Mouse (Mus musculus): ENCODE data around the gene Klhl8.

The Klhl8 gene

DNA sequence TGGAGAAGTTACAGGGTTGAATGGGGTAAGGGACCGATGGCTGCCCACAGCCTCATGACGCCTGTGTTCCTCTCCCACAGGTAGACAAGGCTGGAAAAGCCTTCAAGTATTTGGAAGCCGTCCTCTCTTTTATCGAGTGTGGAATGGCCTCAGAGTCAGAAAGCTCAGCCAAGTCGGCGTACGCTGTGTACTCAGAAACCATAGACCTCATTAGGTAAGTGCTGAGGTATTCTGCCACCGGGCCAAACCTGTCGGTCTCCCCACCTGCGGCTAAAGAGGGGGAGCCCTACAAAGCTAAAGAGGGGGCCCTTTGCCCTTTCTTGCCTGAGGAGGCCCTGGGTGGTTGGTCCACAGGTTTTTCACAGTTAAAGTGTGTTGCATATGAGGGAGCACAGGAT lies 64.9 kb downstream of the Klhl8 start:
- no peak for DNase-seq (ENCODE audit: low spot score)

DNA sequence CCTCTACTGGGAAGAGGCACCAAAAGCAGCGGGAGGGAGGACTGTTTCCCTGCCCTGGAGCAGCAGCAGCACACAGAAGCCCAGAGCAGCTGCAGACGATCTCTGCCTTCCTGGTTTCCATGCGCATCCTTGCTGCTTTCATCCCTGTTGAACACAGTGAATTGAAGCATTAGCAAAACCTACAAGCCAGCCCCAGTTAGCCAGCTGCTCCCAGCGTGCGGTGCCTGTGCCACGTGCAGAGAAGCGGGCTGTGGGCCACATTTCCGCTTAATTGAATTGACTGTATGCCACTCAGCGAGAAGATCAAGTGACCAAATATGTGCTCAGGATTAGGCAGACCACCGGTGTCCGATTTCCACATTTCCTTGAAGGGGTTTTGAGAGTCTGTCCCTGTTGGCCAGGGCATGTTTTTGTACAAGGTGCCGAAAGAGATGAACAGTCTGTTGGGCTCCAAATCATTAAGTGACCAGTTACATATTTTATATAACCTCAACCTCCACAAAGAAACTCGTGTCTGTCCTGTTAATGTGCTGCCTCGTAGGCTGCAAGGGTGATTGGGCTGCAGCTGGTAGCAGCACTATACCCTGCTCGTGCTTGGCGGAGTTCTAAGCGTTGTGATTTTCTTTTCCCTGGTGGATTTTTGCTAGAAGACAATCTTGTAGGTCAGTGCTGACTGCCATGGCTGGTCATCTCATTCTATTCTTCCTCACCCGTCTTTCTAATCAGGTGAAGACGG lies 65.5 kb downstream of the Klhl8 start:
- no peak for DNase-seq (ENCODE audit: low spot score)

DNA sequence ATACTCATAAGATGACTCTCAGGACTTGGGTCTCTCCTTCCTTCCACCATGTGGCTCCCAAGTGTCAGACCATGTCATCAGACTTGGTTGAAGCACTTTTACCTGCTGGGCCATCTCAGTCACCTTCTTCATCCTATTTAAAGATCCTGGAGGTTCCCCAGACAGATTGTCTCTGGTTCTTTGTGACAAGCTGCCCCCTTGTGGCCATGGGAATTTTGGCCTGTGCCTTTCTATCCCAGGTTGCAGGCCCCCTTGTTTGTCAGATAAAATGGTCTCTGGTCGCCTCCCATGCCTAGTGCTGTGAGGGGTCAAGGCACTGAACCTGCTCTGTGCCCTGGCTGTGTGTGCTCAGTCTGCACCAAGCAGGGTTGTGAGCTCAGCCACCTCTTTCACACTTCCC lies 67.1 kb downstream of the Klhl8 start:
- DNase-seq (ENCODE audit: low spot score), result peak; percentile 41

DNA sequence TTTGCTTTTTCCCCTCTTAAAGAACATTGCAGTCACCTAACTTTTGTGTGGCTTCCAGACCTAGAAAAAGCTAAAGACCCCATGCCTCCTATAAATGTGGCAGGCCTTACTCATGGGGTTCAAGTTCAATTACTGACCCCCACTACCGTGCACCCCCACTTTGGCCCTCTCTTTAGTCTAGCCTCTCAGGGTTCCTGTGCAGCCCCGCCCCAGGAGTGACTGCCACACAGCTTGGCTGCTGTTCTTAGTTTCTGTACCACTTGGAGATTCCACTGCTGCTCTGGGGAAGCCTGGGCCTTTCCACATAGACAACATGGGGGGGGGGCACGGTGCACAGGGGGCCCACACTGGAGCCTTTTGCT lies 71.8 kb downstream of the Klhl8 start:
- no peak for DNase-seq (ENCODE audit: low spot score)

DNA sequence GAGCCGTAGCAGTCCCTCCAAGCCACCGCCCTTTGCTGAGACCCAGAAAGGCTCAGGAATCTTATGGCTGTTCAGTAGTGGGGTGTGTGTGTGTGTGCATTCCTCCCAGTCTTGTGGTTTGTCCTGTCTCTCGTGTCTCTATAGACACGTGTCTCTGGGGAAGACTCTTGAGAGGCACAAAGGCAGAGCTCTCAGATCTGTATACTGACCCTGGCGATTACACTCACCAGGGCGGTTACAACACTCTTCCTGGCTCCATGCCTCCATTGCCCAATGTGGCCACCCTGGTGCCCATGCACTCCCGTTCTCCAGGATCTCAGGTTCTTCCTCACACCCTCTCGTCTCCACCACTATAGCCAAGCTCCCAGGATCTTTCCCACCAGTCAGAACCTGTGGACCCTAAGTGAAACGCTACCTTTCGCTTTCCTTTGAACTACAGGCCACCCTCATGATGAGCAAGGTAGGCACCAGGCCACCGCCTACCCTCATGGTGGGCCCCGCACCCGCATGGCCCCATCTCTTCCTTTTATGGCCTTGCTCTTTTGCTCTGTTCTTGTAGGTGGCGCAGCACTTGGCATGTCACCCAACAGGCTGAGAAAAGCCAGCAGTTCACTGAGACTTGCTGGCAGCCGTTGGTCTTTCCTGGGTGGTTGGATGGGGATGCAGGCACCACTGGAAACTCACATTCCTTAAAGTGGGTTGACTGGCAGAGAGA lies 72.4 kb downstream of the Klhl8 start:
- no peak for DNase-seq (ENCODE audit: low spot score)

DNA sequence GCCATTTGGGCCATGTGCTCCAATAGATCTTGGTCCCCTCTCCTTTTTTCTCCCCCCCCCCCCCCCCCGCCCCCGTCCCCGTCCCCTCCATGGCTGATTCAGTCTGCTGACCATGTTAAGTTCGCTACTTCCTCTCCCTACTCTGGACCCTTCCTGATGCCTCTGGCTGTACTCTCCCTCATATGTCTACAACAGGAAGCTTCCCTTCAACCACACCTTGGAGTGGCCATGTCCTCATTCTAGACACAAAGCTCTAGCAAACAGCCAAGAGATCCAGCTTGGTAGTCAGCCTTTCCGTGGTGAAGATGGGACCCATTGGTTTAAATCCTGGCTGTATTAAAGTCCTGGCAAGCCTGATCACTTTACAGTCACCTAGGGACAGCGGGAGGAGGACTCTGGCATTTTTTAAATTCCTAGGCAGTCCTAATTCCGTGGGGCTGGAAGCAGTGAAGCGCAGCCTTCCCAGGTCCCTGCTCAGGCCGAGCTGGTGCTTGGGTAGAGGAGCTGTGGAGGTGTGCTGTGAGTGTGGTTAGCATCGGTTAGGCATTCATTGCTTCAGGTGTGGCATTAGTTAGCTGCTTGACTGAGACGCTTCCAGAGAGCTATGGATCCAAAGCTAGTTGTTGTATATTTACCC lies 74.8 kb downstream of the Klhl8 start:
- no peak for DNase-seq (ENCODE audit: low spot score)

DNA sequence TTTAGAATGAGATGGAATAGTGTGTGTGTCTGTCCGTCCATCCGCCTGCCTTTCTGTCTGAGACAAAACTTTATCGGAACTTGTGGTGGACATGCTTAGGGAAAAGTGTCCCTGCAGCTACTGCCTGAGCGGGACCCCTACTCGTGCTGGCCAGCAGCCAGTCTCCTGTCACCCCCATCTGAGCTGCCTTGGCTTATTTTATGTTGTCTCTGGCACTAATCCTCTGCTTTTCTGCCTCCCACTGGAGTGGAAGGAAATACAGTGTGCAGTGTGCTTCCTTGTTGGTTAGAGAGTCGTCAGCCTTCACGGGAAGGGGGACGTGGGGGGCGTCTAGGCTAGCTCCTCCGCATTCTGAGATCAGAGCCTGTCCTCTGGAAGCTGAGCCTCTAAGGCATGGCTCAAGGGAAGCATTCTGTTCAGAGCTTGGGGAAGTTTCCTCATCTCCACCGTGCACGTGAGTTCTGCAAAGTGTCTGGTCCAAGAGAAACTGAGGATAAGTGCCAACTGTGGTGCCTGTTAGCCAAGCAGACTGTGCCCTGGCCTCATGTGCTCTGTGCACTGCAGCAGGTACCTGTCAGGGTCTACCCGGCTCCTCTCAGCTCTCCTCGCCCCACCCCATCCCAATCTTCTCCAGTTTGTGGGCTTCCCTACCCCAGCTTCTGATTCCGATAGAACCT lies 75.5 kb downstream of the Klhl8 start:
- DNase-seq (ENCODE audit: low spot score), result no peak

DNA sequence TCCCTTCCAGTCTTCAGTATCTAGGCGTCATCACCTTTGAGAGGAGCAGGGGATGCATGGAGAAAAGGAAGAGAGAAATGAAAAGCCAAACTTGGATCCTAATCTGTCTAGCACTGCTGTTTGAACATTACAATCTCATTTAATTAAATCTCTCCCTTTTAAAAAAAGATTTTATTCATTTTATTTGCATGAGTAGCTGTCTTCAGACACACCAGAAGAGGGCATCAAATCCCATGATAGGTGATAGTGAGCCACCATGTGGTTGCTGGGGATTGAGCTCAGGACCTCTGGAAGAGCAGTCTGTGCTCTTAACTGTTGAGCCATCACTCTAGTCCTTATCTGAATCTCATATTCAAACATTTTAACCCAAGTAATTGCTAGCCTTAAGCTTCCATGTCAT lies 80.2 kb downstream of the Klhl8 start:
- no peak for DNase-seq (ENCODE audit: low spot score)

DNA sequence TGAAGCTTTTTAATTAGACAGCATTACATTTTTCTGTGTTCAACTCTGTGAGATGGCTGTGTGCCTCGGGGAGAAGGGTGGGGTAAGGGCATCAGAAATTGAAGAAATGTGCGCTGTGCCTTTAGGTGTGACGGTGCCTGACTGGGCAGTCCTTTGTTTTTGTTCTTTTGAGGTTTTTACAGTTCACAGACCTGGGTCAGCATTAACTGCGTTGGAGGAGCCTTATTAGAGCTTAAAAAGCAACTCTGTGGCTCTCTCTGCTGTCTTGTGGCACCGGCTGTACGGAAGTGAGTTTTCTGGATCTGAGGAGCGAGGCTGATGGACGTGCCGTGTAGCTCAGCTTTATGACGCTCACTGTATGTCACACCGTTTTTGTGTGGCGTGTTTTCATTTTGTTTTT lies 81.9 kb downstream of the Klhl8 start:
- DNase-seq (ENCODE audit: low spot score), result no peak

DNA sequence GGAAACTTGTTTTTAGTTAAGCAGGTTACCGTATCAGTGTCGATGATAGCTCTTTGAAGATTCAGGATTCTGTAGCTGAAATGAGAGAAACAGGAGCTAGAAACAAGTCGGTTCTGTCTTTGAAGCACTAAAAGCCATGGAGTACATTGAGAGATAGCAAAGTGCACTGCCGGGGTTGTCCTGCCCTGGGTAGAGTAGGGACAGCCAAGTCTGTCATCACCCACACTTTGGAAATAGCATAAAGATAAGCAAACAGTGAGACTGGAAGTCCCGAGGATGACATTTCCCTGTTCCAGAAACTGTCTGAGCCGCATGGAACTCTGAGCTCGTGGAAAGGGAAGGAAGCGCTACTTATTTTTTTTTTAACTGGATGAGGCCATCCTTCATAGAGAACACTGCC lies 82.3 kb downstream of the Klhl8 start:
- no peak for DNase-seq (ENCODE audit: low spot score)

DNA sequence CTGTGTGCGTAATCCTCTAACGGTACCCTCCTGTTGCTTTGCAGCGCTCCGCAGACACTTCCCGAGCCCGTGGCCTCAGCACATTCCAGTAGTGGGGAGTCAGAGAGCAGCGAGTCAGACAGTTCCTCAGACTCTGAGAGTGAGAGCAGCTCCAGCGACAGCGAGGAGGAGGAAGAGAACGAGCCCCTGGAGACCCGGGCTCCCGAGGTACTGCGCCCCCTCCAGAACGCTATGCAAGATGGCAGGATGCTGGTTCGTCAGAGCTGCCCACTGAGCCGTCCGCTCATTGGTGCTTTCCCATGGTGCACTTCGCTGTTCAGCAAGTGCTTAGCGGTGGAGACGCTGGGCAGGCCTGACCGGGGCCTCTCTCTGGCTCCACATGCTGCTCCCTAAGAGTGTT lies 82.8 kb downstream of the Klhl8 start:
- DNase-seq (ENCODE audit: low spot score), result no peak

DNA sequence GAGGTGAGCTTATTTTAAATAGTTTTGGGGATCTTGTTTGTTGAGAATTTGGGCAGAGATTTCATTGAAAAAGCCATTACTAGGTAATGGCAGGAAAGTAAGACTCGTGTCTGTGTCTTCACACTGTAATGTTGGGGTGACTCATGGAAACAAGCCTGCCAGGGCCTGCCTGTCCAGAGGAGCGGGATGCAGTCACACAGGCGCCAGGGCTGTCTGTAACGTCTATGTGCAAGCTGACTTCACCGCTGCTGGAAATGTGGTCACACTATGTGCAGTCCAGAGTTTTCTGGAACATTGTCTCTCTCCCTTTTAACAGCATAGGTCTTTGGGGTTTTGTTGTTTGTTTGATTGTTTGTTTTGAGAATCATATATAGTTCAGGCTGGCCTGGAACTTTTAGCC lies 88.1 kb downstream of the Klhl8 start:
- DNase-seq (ENCODE audit: low spot score), result no peak

DNA sequence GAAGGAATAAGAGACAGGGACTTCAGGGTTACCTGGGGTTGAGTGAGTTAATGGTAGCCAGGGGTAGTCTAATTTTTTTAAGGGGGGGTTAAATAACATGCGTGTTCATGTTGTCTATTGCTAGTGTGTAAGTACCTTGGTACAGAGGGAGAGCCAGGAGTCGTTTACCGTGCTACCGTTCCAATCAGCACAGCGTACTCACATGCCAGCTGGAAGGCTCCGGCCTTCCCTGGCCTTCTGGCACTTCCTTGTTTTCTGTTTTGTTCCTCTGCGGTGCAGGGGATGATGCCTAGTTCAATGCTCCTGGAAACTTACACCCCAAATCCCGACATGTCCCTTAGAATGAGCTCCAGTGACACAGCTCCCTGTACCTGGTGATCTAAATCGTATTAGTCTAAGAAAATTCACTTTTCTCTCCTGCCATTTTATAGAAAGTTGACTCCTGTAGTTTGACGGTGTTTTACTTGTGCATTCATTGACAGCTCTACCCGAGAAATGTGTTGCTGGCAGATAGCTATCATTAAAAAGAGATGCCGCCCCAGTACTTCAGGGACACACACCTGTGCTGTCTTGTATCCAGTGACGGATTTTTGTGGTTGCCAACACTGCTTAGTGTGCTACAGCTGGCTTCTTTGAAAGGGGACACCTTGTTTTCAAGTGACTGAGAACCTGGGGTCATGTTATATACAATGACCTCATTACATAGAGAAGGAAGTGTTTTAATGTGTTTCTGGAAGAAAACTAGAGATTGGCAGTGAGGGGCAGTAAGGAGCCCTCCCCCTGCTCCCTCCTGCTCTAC lies 89.4 kb downstream of the Klhl8 start:
- DNase-seq (ENCODE audit: low spot score), result no peak

DNA sequence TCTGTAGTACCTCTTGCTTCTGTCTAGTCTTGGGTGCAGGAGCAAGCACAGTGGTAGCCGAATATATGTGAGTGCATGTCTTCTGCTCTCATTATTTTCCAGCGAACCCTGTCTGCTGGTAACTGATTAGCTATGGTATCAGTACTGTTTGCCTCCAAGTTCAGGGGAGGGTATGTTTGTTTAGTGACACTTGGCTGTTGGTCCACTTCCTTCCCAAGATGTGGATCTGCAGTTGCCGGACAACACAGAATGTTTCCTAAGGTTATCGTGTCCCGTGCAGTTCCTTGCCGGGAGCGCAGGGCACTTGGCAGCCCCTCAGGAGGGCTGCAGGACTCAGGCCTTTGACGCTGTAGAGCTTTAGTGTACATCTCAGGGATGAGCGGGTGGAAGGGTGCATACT lies 90.0 kb downstream of the Klhl8 start:
- DNase-seq (ENCODE audit: low spot score), result no peak

DNA sequence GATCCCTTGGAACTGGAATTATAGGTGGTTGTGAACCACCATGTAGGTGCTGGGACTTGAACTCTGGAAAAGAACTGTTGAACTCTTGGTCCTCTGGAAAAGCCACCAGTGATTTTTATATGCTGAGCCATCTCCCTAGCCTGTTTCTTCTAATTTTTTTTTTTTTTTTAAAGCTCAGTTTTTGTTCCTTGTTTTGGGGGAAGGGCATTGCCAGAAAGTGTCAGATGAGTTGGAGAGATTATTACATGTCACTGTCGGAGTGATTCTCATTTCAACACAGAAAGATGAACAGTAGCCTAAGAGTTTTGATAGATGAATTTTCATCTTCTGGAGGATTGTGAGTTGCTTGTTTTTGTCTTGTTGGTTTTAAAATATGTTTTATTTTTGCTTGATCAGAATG lies 91.4 kb downstream of the Klhl8 start:
- DNase-seq (ENCODE audit: low spot score), result no peak

DNA sequence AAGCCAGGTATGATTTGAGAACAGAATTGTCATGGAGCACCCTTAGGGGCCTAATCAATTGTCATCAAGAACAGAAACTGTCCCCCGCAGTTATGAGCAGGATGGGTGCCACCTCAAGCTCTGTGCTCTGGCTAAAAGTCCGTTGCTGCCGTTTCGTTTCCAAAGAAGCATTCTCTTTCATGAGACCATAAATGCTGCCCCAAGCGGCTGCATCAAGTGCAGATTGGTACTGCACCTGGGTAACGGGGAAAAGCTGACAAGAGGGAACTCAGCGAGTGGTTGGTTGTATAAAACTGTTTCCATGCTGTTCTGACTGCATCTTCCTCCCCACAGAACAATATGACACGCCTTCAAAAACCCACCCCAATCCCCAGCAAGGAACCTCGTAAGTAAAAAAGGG lies 92.5 kb downstream of the Klhl8 start:
- no peak for DNase-seq (ENCODE audit: low spot score)

DNA sequence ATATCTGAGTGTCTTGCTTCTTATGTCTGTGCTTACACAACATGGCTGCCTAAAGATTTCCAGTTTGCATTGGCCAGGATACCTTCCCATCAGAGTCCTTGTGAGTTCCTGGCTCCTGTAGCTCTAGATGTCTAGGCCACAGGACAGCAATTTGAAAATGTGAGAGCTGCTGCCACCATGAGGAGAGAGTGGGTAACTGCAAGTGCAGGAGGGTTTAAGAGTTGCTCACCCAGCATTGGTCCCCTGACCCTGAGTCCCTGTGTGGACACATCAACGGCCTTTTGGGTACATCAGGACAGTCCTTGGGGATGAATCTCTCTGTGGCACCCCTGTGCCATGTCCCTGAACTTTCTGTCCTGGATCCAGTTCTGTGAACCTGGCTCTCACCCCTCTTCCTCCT lies 93.3 kb downstream of the Klhl8 start:
- DNase-seq (ENCODE audit: low spot score), result peak; percentile 71

DNA sequence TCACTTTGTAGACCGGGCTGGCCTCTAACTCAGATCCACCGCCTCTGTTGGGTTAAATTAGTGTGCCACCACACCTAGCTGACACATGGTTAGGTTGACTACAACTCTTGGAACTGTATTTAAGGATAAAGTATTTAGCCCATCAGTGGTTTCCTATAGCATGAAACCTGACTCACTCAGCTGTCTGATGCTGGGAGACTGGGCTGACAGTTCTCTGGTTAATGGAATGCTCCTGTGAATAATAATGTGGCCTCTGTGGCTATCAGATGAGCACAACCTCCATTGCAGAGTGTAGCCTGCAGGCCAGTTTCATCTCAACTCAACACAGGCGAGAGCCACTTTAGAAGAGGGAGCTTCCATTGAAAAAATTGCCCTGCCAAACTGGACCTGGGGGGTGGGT lies 94.3 kb downstream of the Klhl8 start:
- no peak for DNase-seq (ENCODE audit: low spot score)

DNA sequence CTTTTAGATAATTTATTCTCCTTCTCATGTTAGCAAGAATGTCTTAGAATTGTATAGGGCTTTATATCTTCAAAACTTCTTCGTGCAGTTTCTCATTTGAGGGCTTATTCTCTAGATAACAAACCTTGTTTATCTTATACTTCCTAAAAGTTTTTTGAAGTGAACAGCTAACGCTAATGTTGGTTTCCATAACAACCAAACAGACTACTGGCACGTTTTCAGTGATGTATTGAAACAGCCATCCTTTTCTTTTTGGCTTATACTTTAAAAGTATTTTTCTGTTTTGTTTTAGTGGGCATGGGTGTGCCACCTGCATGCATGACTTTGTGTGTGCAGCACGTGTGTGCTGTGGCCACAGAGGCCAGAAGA lies 95.8 kb downstream of the Klhl8 start:
- DNase-seq (ENCODE audit: low spot score), result no peak

DNA sequence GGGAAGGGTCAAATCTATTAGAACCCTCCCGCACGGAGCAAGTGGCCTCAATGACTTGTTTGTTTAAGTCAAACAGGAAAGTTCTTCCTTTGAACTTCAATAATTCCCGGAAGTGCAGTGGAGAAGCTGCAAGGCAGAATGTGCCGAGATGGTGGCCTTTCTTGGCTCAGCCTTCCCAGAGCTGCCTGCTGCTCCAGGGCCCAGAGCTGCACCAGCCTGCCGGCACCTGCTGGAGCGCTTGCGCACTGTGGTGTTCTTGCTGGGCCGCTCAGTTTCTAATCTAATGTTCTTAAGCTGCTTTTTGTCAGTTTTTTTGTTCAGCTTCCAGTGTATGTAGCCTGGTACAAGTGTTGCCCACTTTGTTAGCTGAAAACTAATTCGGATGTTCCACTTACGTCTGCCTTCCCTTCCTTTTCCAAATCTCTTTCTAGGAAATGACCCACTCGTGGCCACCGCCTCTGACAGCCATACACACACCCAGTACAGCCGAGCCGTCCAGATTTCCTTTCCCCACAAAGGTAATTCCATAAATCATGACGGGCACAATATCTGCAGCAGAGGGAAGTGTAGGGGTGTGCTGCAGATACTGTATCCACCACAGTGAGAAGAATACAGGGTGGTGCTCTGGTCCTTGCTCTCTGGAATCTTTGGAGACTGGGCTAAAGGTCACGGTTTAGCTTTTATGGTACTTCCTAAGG lies 96.4 kb downstream of the Klhl8 start:
- DNase-seq (ENCODE audit: low spot score), result no peak

DNA sequence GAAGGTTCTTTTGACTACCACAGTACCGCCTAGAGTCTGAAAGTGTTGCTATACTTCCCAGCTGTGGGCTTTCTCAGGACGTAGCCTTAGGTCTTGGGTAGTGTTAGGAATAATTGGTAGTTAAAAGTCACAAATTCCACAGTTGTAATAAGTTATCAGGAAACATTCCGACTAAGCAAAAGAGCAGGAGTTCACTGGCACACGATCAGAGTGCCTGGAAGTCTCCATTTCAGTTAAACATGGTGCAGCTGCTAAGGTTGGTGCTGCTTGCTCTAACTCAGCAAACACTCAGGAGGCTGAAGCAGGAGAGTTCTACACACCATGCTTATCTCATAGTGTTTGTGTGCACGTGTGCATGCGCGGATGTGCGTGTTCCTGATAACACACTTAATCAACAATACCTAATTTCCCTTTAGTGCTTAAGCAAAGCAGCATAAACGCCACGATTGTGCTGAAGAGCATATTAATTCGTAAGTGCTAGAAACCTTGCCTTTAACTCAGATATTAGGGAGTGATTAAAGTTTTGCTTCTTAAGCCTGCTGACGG lies 97.0 kb downstream of the Klhl8 start:
- DNase-seq (ENCODE audit: low spot score), result no peak

Data from c-Kit-positive CD71-positive TER-119-positive erythroid progenitor cells, embryonic 14.5 days (primary cell).